Mouse (Mus musculus) olfactory bulb, adult 2 months (tissue): ENCODE results near the gene Pikfyve.

Experiments used
- CTCF ChIP-seq: fragments of 200-500 bp; IDR thresholded peaks from 2 replicates; pipeline ENCODE4 v1.5.1; 2012; ENCODE audit warnings: low read depth, mild to moderate bottlenecking, low read length, moderate library complexity; ENCODE audit not compliant: insufficient read depth
- POLR2A ChIP-seq: fragments of 200-500 bp; IDR thresholded peaks from 2 replicates; pipeline ENCODE4 v1.6.1; 2012; ENCODE audit warnings: mild to moderate bottlenecking, low read depth, low read length, moderate library complexity; ENCODE audit not compliant: insufficient read depth

DNA sequence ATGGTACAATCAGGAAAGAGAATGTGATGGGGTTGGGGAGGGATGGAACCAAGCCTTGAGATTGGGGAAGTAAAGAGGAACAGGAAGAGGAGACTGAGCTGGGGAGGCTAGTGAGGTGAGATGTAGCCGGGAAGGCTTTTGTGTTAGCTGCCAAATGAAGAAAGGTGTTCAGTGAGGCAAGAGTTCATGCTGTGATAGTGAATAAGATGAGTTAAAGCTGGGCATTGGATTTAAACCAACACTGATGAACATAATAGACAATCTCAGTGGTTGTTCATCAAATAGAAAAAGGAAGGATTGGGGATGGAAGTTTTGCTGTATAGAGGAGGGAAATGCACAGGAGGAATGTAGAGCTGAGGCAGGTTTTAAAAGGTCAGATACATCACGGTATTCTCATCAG, 26.7 kb downstream of the Pikfyve start:
- no peak for TF ChIP-seq CTCF
- TF ChIP-seq POLR2A, result no peak
